In genomic region chr6:97707401-97707800, GRCm38 (mm10) we compare ENCODE assay signal across 23 mouse cellular contexts.
DNase-seq lines count a peak whose midpoint lies in the region; ATAC-seq lines count a peak whose summit lies in the region.
"Had no signal": no experiment of that assay in that cellular context is flagged by ENCODE, and none has a peak within 500 bp of the region (broad histone marks: within the 10 kb centered on the region; RNA-seq: fewer than 3 reads in every experiment).

No protein-coding gene starts in this region.

- DNase-seq in embryo, embryonic 10.5 days (ENCODE audit: low spot score) = peak; percentile 22
- no peak for DNase-seq in embryo, embryonic 10 days (ENCODE audit: low spot score)
- no peak for DNase-seq in forebrain, embryonic 10.5 days (ENCODE audit: extremely low spot score, low spot score)
- no peak for DNase-seq in forebrain, embryonic 11.5 days (ENCODE audit: low spot score)
- DNase-seq in Muller cell, postnatal 12 days (ENCODE audit: inconsistent ontology term) = peak; percentile 70
- DNase-seq in retina, embryonic 14.5 days (ENCODE audit: low spot score) = peak; percentile 39
- DNase-seq in neural tube, embryonic 10.5 days (ENCODE audit: extremely low spot score, low spot score) = no peak
- DNase-seq in spleen, postnatal 14 days (ENCODE audit: low spot score in 2 of 2) = no peak
- DNase-seq: adrenal gland, postnatal 10 days; adrenal gland, postnatal 36 days; cerebellum, adult 11 months; cerebellum, adult 2 months; cerebellum, adult 9-11 months; cerebellum, postnatal 25 days; gastrocnemius, adult 2 months; gastrocnemius, postnatal 14 days had no signal

- WGBS in forebrain, embryonic 10.5 days = 41% methylated on average over 2 of the region's 2 CpGs
- 25% methylated on average over 2 of the region's 2 CpGs for WGBS in forebrain, embryonic 11.5 days

- no peaks in the 10 kb centered on the region for H3K9me3 ChIP-seq in forebrain, embryonic 10.5 days
- no peaks in the 10 kb centered on the region for H3K9me3 ChIP-seq in forebrain, embryonic 11.5 days (ENCODE audit: control insufficient read depth, low read length)
- H3K9me3 ChIP-seq: embryonic facial prominence, embryonic 15.5 days; hindbrain, embryonic 12.5 days; hindbrain, embryonic 15.5 days had no signal

- H3K27me3 ChIP-seq in forebrain, embryonic 10.5 days (ENCODE audit: poor library complexity, severe bottlenecking) = peaks cover 14% of the 10 kb centered on the region
- H3K27me3 ChIP-seq in forebrain, embryonic 11.5 days (ENCODE audit: control insufficient read depth, insufficient read depth, low read length) = no peaks in the 10 kb centered on the region
- H3K27me3 ChIP-seq: embryonic facial prominence, embryonic 15.5 days; hindbrain, embryonic 12.5 days; hindbrain, embryonic 15.5 days had no signal

- no peaks in the 10 kb centered on the region for H3K36me3 ChIP-seq in forebrain, embryonic 10.5 days (replicated peaks)
- H3K36me3 ChIP-seq in forebrain, embryonic 11.5 days (ENCODE audit: control insufficient read depth, insufficient read depth, low read length) = no peaks in the 10 kb centered on the region
- H3K36me3 ChIP-seq: embryonic facial prominence, embryonic 15.5 days; hindbrain, embryonic 12.5 days; hindbrain, embryonic 15.5 days had no signal

- ATAC-seq in forebrain, embryonic 11.5 days (replicated peaks; ENCODE audit: low FRiP score) = no peak
- ATAC-seq: forebrain, embryonic 16.5 days; intestine, postnatal 0 days; Patski had no signal

- peak overlapping the region; percentile 51; the same call in 1 of the 2 replicates for H3K27ac ChIP-seq in forebrain, embryonic 10.5 days
- no peak overlapping the region for H3K27ac ChIP-seq in forebrain, embryonic 11.5 days (ENCODE audit: low read depth, low read length)
- H3K27ac ChIP-seq: embryonic facial prominence, embryonic 15.5 days; gastrocnemius, adult 2 months; hindbrain, embryonic 12.5 days; hindbrain, embryonic 15.5 days had no signal

- no peak overlapping the region for H3K4me3 ChIP-seq in forebrain, embryonic 10.5 days
- no peak overlapping the region for H3K4me3 ChIP-seq in forebrain, embryonic 11.5 days (ENCODE audit: low read depth, low read length)
- H3K4me3 ChIP-seq: embryonic facial prominence, embryonic 15.5 days; gastrocnemius, adult 2 months; hindbrain, embryonic 12.5 days; hindbrain, embryonic 15.5 days had no signal

- H3K4me1 ChIP-seq in forebrain, embryonic 10.5 days = peaks cover 23% of the 10 kb centered on the region
- no peaks in the 10 kb centered on the region; the same call in 1 of the 2 replicates for H3K4me1 ChIP-seq in forebrain, embryonic 11.5 days (replicated peaks; ENCODE audit: control insufficient read depth, insufficient read depth, low read length)
- H3K4me1 ChIP-seq: embryonic facial prominence, embryonic 15.5 days; hindbrain, embryonic 12.5 days; hindbrain, embryonic 15.5 days had no signal

- H3K9ac ChIP-seq in forebrain, embryonic 11.5 days (ENCODE audit: low read length) = no peak overlapping the region
- H3K9ac ChIP-seq: embryonic facial prominence, embryonic 15.5 days; hindbrain, embryonic 12.5 days; hindbrain, embryonic 15.5 days had no signal

- H3K4me2 ChIP-seq in forebrain, embryonic 11.5 days (ENCODE audit: low read depth, low read length, severe bottlenecking) = no peak overlapping the region
- H3K4me2 ChIP-seq: embryonic facial prominence, embryonic 15.5 days; heart, embryonic 11.5 days; hindbrain, embryonic 12.5 days; hindbrain, embryonic 15.5 days had no signal

Comparison
In these comparisons a context has a peak if more than half of its experiments do, and no peak if none do; other contexts are left out.
1. DNase-seq: peak in embryo, embryonic 10.5 days (single experiment), Muller cell, postnatal 12 days (single experiment) and retina, embryonic 14.5 days (single experiment); none in embryo, embryonic 10 days (single experiment), forebrain, embryonic 10.5 days (single experiment), forebrain, embryonic 11.5 days (single experiment), neural tube, embryonic 10.5 days (single experiment) and spleen, postnatal 14 days (0 of 2).